Mouse (Mus musculus) heart, adult 2 months (tissue): ENCODE data around the gene Pdcl3.

Experiments
- CTCF ChIP-seq: fragments of 200-600 bp; IDR thresholded peaks from 2 replicates; pipeline ENCODE4 v1.8.1; 2022; ENCODE audit warnings: antibody characterized with exemption, mild to moderate bottlenecking, moderate library complexity
- EP300 ChIP-seq: fragments of 200-500 bp; IDR thresholded peaks from 2 replicates; pipeline ENCODE4 v1.6.1; 2011; ENCODE audit warnings: low read depth, low read length, control low read depth; ENCODE audit not compliant: insufficient read depth
- POLR2A ChIP-seq: fragments of 200-500 bp; IDR thresholded peaks from 2 replicates; pipeline ENCODE4 v1.6.1; 2011; ENCODE audit warnings: mild to moderate bottlenecking, low read depth, low read length, control low read depth; ENCODE audit not compliant: insufficient read depth

- TF ChIP-seq EP300 (no peak), CTCF (no peak), POLR2A (no peak)
Measured at GRCm38 (mm10) chr1:39042188-39042587, 56.8 kb downstream of the Pdcl3 start.
